ENCODE assay signal across 8 mouse cellular contexts in genomic region chr9:107587833-107588639, GRCm38 (mm10). TPM values are rescaled to one million over a fixed set of nuclear protein-coding genes. Genes with fewer than 3 reads are reported as not detected.
DNase-seq lines count a peak whose midpoint lies in the region; ATAC-seq and TF ChIP-seq lines count a peak whose summit lies in the region.

No protein-coding gene starts in this region.

- H3K9ac ChIP-seq in ES-Bruce4 (ENCODE audit: low read depth, poor library complexity, severe bottlenecking), result peak overlapping the region; percentile 68
- H3K9ac ChIP-seq in embryonic facial prominence, embryonic 15.5 days, result peak overlapping the region; percentile 44
- peak overlapping the region; percentile 64 for H3K9ac ChIP-seq in lung, embryonic 15.5 days
- peak overlapping the region; percentile 83 for H3K9ac ChIP-seq in stomach, embryonic 16.5 days (ENCODE audit: low read length)

- peak overlapping the region; percentile 98 for H3K4me3 ChIP-seq in gastrocnemius, adult 2 months
- H3K4me3 ChIP-seq in ES-Bruce4 (ENCODE audit: low read depth, low read length), result peak overlapping the region; percentile 90
- peak overlapping the region; percentile 74 for H3K4me3 ChIP-seq in embryonic facial prominence, embryonic 15.5 days (replicated peaks)
- peak overlapping the region; percentile 79 for H3K4me3 ChIP-seq in lung, embryonic 15.5 days
- H3K4me3 ChIP-seq in stomach, embryonic 16.5 days (replicated peaks; ENCODE audit: low read length), result peak overlapping the region; percentile 90

- TF ChIP-seq POLR2A in ES-Bruce4 (IDR thresholded peaks at IDR 0.05; ENCODE audit: insufficient read depth, low read length), result no peak

- H3K27ac ChIP-seq in gastrocnemius, adult 2 months, result peak overlapping the region; percentile 96
- no peak overlapping the region for H3K27ac ChIP-seq in ES-Bruce4 (ENCODE audit: insufficient read depth, low read length)
- peak overlapping the region; percentile 48; the same call in 1 of the 2 replicates for H3K27ac ChIP-seq in embryonic facial prominence, embryonic 15.5 days (replicated peaks)
- peak overlapping the region; percentile 36; the same call in 1 of the 2 replicates for H3K27ac ChIP-seq in lung, embryonic 15.5 days
- H3K27ac ChIP-seq in stomach, embryonic 16.5 days (ENCODE audit: low read length), result peak overlapping the region; percentile 61

- no peak for TF ChIP-seq CTCF in gastrocnemius, adult 2 months (IDR thresholded peaks at IDR 0.05)
- TF ChIP-seq CTCF in ES-Bruce4 (IDR thresholded peaks at IDR 0.05; ENCODE audit: low read depth, low read length), result no peak

- TF ChIP-seq EP300 in ES-Bruce4 (IDR thresholded peaks at IDR 0.05; ENCODE audit: insufficient read depth, low read depth, low read length), result no peak

- ATAC-seq in embryonic facial prominence, embryonic 15.5 days (ENCODE audit: insufficient number of reproducible peaks, low FRiP score, low TSS enrichment, low read depth), result no peak
- ATAC-seq in inflammation-experienced regulatory T-cells, adult 6 months, result peak; percentile 4
- no peak for ATAC-seq in lung, embryonic 15.5 days (ENCODE audit: borderline replicate concordance, extremely low read depth, low FRiP score, low TSS enrichment)
- ATAC-seq in stomach, embryonic 16.5 days (ENCODE audit: insufficient read depth, low FRiP score), result peak; percentile 7; the same call in 1 of the 2 replicates
- ATAC-seq in monocyte, adult 5-6 weeks (replicated peaks; ENCODE audit: insufficient number of reproducible peaks, low FRiP score, low TSS enrichment, poor library complexity, severe bottlenecking), result no peak; the same call in 1 of the 2 replicates

- H3K4me2 ChIP-seq in embryonic facial prominence, embryonic 15.5 days (replicated peaks), result peak overlapping the region; percentile 85
- H3K4me2 ChIP-seq in lung, embryonic 15.5 days, result peak overlapping the region; percentile 79
- peak overlapping the region; percentile 76 for H3K4me2 ChIP-seq in stomach, embryonic 16.5 days (ENCODE audit: low read depth, low read length)

- peak; percentile 76 for DNase-seq in gastrocnemius, adult 2 months
- DNase-seq in gastrocnemius, postnatal 4 days (ENCODE audit: low spot score in 2 of 2), result no peak

- WGBS in embryonic facial prominence, embryonic 15.5 days, result 3% methylated on average over 33 of the region's 33 CpGs
- under 1% methylated on average over 33 of the region's 33 CpGs for WGBS in lung, embryonic 15.5 days
- WGBS in stomach, embryonic 16.5 days, result 2% methylated on average over 33 of the region's 33 CpGs

- peaks cover 13% of the 10 kb centered on the region for H3K9me3 ChIP-seq in ES-Bruce4 (replicated peaks; ENCODE audit: control insufficient read depth, insufficient read depth, low read length, poor library complexity, severe bottlenecking)
- H3K9me3 ChIP-seq in embryonic facial prominence, embryonic 15.5 days (replicated peaks), result no peaks in the 10 kb centered on the region
- no peaks in the 10 kb centered on the region for H3K9me3 ChIP-seq in lung, embryonic 15.5 days
- H3K9me3 ChIP-seq in stomach, embryonic 16.5 days (replicated peaks; ENCODE audit: control insufficient read depth, low read length), result no peaks in the 10 kb centered on the region

- intact Hi-C loops in gastrocnemius, adult 2 months (cut with DNase I), result no loop called here

- H3K4me1 ChIP-seq in ES-Bruce4 (ENCODE audit: control insufficient read depth, insufficient read depth, low read length), result peaks cover 2% of the 10 kb centered on the region
- H3K4me1 ChIP-seq in embryonic facial prominence, embryonic 15.5 days, result peaks cover 16% of the 10 kb centered on the region
- peaks cover 24% of the 10 kb centered on the region for H3K4me1 ChIP-seq in lung, embryonic 15.5 days
- peaks cover 31% of the 10 kb centered on the region for H3K4me1 ChIP-seq in stomach, embryonic 16.5 days (ENCODE audit: control insufficient read depth, insufficient read depth, low read length)

- no peaks in the 10 kb centered on the region for H3K27me3 ChIP-seq in ES-Bruce4 (ENCODE audit: control insufficient read depth, insufficient read depth, low read length, poor library complexity, severe bottlenecking)
- H3K27me3 ChIP-seq in embryonic facial prominence, embryonic 15.5 days, result no peaks in the 10 kb centered on the region
- no peaks in the 10 kb centered on the region for H3K27me3 ChIP-seq in lung, embryonic 15.5 days
- no peaks in the 10 kb centered on the region for H3K27me3 ChIP-seq in stomach, embryonic 16.5 days (ENCODE audit: control insufficient read depth, insufficient read depth, low read length)

- H3K36me3 ChIP-seq in ES-Bruce4 (ENCODE audit: control insufficient read depth, insufficient read depth, low read length, poor library complexity, severe bottlenecking), result peaks cover 35% of the 10 kb centered on the region
- H3K36me3 ChIP-seq in embryonic facial prominence, embryonic 15.5 days, result peaks cover 47% of the 10 kb centered on the region
- peaks cover 41% of the 10 kb centered on the region for H3K36me3 ChIP-seq in lung, embryonic 15.5 days
- peaks cover 22% of the 10 kb centered on the region for H3K36me3 ChIP-seq in stomach, embryonic 16.5 days (ENCODE audit: control insufficient read depth, insufficient read depth, low read length)

RNA-seq across cellular contexts. Expression of gene Ifrd2, which starts 0.6 kb away (rescaled TPM):
- total RNA-seq in gastrocnemius, adult 2 months (2021), result 10 to 100 TPM; 48.5 to 50.4 TPM
- 10 to 100 TPM; 31.8 to 35.2 TPM for total RNA-seq in gastrocnemius, postnatal 4 days (2021)
- 43.8 and 45.3 TPM in 2 replicates for polyA plus RNA-seq in ES-Bruce4 (2011; ENCODE audit: insufficient read depth, insufficient read length, low read depth, missing spikeins)
- polyA plus RNA-seq in embryonic facial prominence, embryonic 15.5 days (2015; fragmentation: Nextera tagmentation; extraction: Ambion mirVana), result 46.8 and 47.1 TPM in 2 replicates
- 10 to 100 TPM; 13.7 to 32.0 (median 31.7) TPM for polyA plus RNA-seq in inflammation-experienced regulatory T-cells, adult 6 months (2017; shearing (Covaris generic))
- polyA plus RNA-seq in lung, embryonic 15.5 days (2015; fragmentation: Nextera tagmentation; extraction: Ambion mirVana), result 40.0 and 44.2 TPM in 2 replicates
- 62.0 and 77.7 TPM in 2 replicates for polyA plus RNA-seq in stomach, embryonic 16.5 days (2015; fragmentation: Nextera tagmentation; extraction: Ambion mirVana)
- 5.5 to 11.1 TPM (median 8.8 TPM) in 3 replicates for total RNA-seq in monocyte, adult 5-6 weeks (2017)

RNA-seq across cellular contexts. Expression of gene Hyal3, which starts 7.4 kb away (rescaled TPM):
- under 1 TPM; 0.22 to 0.33 TPM for total RNA-seq in gastrocnemius, adult 2 months (2021)
- under 1 TPM; 0.66 to 0.78 TPM for total RNA-seq in gastrocnemius, postnatal 4 days (2021)
- 1.0 and 2.1 TPM in 2 replicates for polyA plus RNA-seq in ES-Bruce4 (2011; ENCODE audit: insufficient read depth, insufficient read length, low read depth, missing spikeins)
- 2.0 TPM in 2 replicates for polyA plus RNA-seq in embryonic facial prominence, embryonic 15.5 days (2015; fragmentation: Nextera tagmentation; extraction: Ambion mirVana)
- 1 to 10 TPM in 1 of 3 experiments, under 1 TPM in 2; 0.59 to 1.7 (median 0.94) TPM for polyA plus RNA-seq in inflammation-experienced regulatory T-cells, adult 6 months (2017; shearing (Covaris generic))
- polyA plus RNA-seq in lung, embryonic 15.5 days (2015; fragmentation: Nextera tagmentation; extraction: Ambion mirVana), result 0.99 and 1.4 TPM in 2 replicates
- polyA plus RNA-seq in stomach, embryonic 16.5 days (2015; fragmentation: Nextera tagmentation; extraction: Ambion mirVana), result 1.4 and 1.9 TPM in 2 replicates
- total RNA-seq in monocyte, adult 5-6 weeks (2017), result 1.4 TPM in 1 of 3 replicates, not detected in the others

RNA-seq across cellular contexts. Expression of gene Naa80, which starts 9.3 kb away (rescaled TPM):
- total RNA-seq in gastrocnemius, adult 2 months (2021), result 10 to 100 TPM; 11.8 to 14.7 TPM
- total RNA-seq in gastrocnemius, postnatal 4 days (2021), result 10 to 100 TPM; 15.5 to 20.5 TPM
- 18.6 and 21.1 TPM in 2 replicates for polyA plus RNA-seq in ES-Bruce4 (2011; ENCODE audit: insufficient read depth, insufficient read length, low read depth, missing spikeins)
- polyA plus RNA-seq in embryonic facial prominence, embryonic 15.5 days (2015; fragmentation: Nextera tagmentation; extraction: Ambion mirVana), result 21.5 and 22.8 TPM in 2 replicates
- 10 to 100 TPM; 13.8 to 23.8 (median 19.2) TPM for polyA plus RNA-seq in inflammation-experienced regulatory T-cells, adult 6 months (2017; shearing (Covaris generic))
- 18.2 and 18.6 TPM in 2 replicates for polyA plus RNA-seq in lung, embryonic 15.5 days (2015; fragmentation: Nextera tagmentation; extraction: Ambion mirVana)
- polyA plus RNA-seq in stomach, embryonic 16.5 days (2015; fragmentation: Nextera tagmentation; extraction: Ambion mirVana), result 17.4 and 20.4 TPM in 2 replicates
- total RNA-seq in monocyte, adult 5-6 weeks (2017), result 3.6 to 5.4 TPM (median 5.4 TPM) in 3 replicates

RNA-seq across cellular contexts. Expression of gene Hyal1, which starts 11.3 kb away (rescaled TPM):
- 1 to 10 TPM; 1.6 to 2.4 TPM for total RNA-seq in gastrocnemius, adult 2 months (2021)
- 1 to 10 TPM; 4.6 to 4.8 TPM for total RNA-seq in gastrocnemius, postnatal 4 days (2021)
- 25.8 and 29.7 TPM in 2 replicates for polyA plus RNA-seq in ES-Bruce4 (2011; ENCODE audit: insufficient read depth, insufficient read length, low read depth, missing spikeins)
- polyA plus RNA-seq in embryonic facial prominence, embryonic 15.5 days (2015; fragmentation: Nextera tagmentation; extraction: Ambion mirVana), result 14.5 and 15.7 TPM in 2 replicates
- polyA plus RNA-seq in inflammation-experienced regulatory T-cells, adult 6 months (2017; shearing (Covaris generic)), result 1 to 10 TPM; 2.9 to 7.0 (median 5.8) TPM
- 8.4 and 9.6 TPM in 2 replicates for polyA plus RNA-seq in lung, embryonic 15.5 days (2015; fragmentation: Nextera tagmentation; extraction: Ambion mirVana)
- 14.9 and 16.8 TPM in 2 replicates for polyA plus RNA-seq in stomach, embryonic 16.5 days (2015; fragmentation: Nextera tagmentation; extraction: Ambion mirVana)
- total RNA-seq in monocyte, adult 5-6 weeks (2017), result 0.86 to 2.0 TPM in 2 of 3 replicates, not detected in the other

RNA-seq across cellular contexts. Expression of gene Hyal2, which starts 20.3 kb away (rescaled TPM):
- total RNA-seq in gastrocnemius, adult 2 months (2021), result 10 to 100 TPM; 11.3 to 19.9 TPM
- total RNA-seq in gastrocnemius, postnatal 4 days (2021), result 10 to 100 TPM; 21.8 to 32.0 TPM
- 38.4 and 38.7 TPM in 2 replicates for polyA plus RNA-seq in ES-Bruce4 (2011; ENCODE audit: insufficient read depth, insufficient read length, low read depth, missing spikeins)
- 97.5 and 98.4 TPM in 2 replicates for polyA plus RNA-seq in embryonic facial prominence, embryonic 15.5 days (2015; fragmentation: Nextera tagmentation; extraction: Ambion mirVana)
- polyA plus RNA-seq in inflammation-experienced regulatory T-cells, adult 6 months (2017; shearing (Covaris generic)), result 10 to 100 TPM in 2 of 3 experiments, 1 to 10 TPM in 1; 8.2 to 13.9 (median 10.3) TPM
- polyA plus RNA-seq in lung, embryonic 15.5 days (2015; fragmentation: Nextera tagmentation; extraction: Ambion mirVana), result 105 and 109 TPM in 2 replicates
- 85.2 and 91.6 TPM in 2 replicates for polyA plus RNA-seq in stomach, embryonic 16.5 days (2015; fragmentation: Nextera tagmentation; extraction: Ambion mirVana)
- 1.1 to 2.5 TPM (median 2.3 TPM) in 3 replicates for total RNA-seq in monocyte, adult 5-6 weeks (2017)

Comparison
In these comparisons a context has a peak if more than half of its experiments do, and no peak if none do; other contexts are left out.
1. ATAC-seq: peak in inflammation-experienced regulatory T-cells, adult 6 months (single experiment) and stomach, embryonic 16.5 days (single experiment); none in embryonic facial prominence, embryonic 15.5 days (single experiment), lung, embryonic 15.5 days (single experiment) and monocyte, adult 5-6 weeks (single experiment).
2. Peak in every context shown above with its lines, with median percentiles within 50 percentile points of each other: H3K4me3 ChIP-seq, H3K9ac ChIP-seq and H3K4me2 ChIP-seq.